Mouse (Mus musculus) hindbrain, embryonic 14.5 days (tissue): ENCODE measurements at regions not wholly inside any gene's neighbourhood (a gene's known extent, or its start where the extent isn't known, plus 50 kb on each side); places are given as distances from the start of the nearest gene placed in this dataset.

Source experiments
- ATAC-seq: fragments of 200-750 bp; cut with Nextera tagmentation; 2 replicates; pipeline ENCODE4 v1.8.0; 2017; ENCODE audit warnings: moderate number of reproducible peaks, mild to moderate bottlenecking, moderate TSS enrichment, moderate library complexity; ENCODE audit not compliant: low FRiP score
- DNase-seq: peaks from one replicate; pipeline ENCODE4 v3.0.0-alpha.2; 2015; ENCODE audit warnings: low spot score
- H3K27ac ChIP-seq: fragments of 300-500 bp; sonication (generic); 2 replicates; pipeline ENCODE4 v1.5.1; 2014; ENCODE audit warnings: mild to moderate bottlenecking, moderate library complexity
- H3K27me3 ChIP-seq: fragments of 300-500 bp; sonication (generic); 2 replicates; pipeline ENCODE4 v1.6.1; 2014; ENCODE audit warnings: mild to moderate bottlenecking, low read length, mixed read lengths; ENCODE audit not compliant: control insufficient read depth, insufficient read depth
- H3K36me3 ChIP-seq: fragments of 300-500 bp; sonication (generic); replicated peaks from 2 replicates; pipeline ENCODE4 v1.6.1; 2014; ENCODE audit not compliant: control insufficient read depth, insufficient read depth
- H3K4me1 ChIP-seq: fragments of 300-500 bp; sonication (generic); replicated peaks from 2 replicates; pipeline ENCODE4 v1.6.1; 2014; ENCODE audit warnings: antibody characterized with exemption, low read length, mixed read lengths; ENCODE audit not compliant: control insufficient read depth, insufficient read depth
- H3K4me2 ChIP-seq: fragments of 300-500 bp; sonication (generic); replicated peaks from 2 replicates; pipeline ENCODE4 v1.6.1; 2014; ENCODE audit warnings: mild to moderate bottlenecking, moderate library complexity
- H3K4me3 ChIP-seq: fragments of 300-500 bp; sonication (generic); replicated peaks from 2 replicates; pipeline ENCODE4 v1.5.1; 2014; ENCODE audit warnings: mild to moderate bottlenecking, low read length
- H3K9ac ChIP-seq: fragments of 300-500 bp; sonication (generic); 2 replicates; pipeline ENCODE4 v1.6.1; 2014
- H3K9me3 ChIP-seq: fragments of 300-500 bp; sonication (generic); 2 replicates; pipeline ENCODE4 v1.6.1; 2016; ENCODE audit warnings: low read length; ENCODE audit not compliant: control insufficient read depth
- WGBS: fragments of 180-500 bp; shearing (Covaris S2); extraction: QIAGEN DNeasy Blood & Tissue Kit; methylation state at CpG from one replicate; pipeline ENCODE4 v1.1.7; 2014; 5-methylcytosine and 5-hydroxymethylcytosine counted together

- H3K27me3 ChIP-seq, result no peaks in the 10 kb centered on the region
- WGBS, result 90% methylated on average over 7 of the region's 7 CpGs
- no peak overlapping the region for H3K9ac ChIP-seq
- no peaks in the 10 kb centered on the region; the same call in 1 of the 2 replicates for H3K4me1 ChIP-seq
- H3K4me2 ChIP-seq, result no peak overlapping the region
- H3K9me3 ChIP-seq, result no peaks in the 10 kb centered on the region
- DNase-seq (no peak), ATAC-seq (no peak)
- H3K36me3 ChIP-seq, result no peaks in the 10 kb centered on the region
- no peak overlapping the region for H3K27ac ChIP-seq
- no peak overlapping the region for H3K4me3 ChIP-seq
These were observed 497.0 kb downstream of the Ccdc171 start for GRCm38 (mm10) chr4:84022323-84022722.

GRCm38 (mm10) chr4:84026144-84026543 is 500.8 kb downstream of the Ccdc171 start:
- DNase-seq (no peak), ATAC-seq (no peak)
- Histone ChIP-seq H3K4me1 (no peaks in the 10 kb centered on the region), H3K36me3 (no peaks in the 10 kb centered on the region), H3K9ac (no peak overlapping the region), H3K9me3 (no peaks in the 10 kb centered on the region), H3K27me3 (no peaks in the 10 kb centered on the region), H3K27ac (no peak overlapping the region), H3K4me3 (no peak overlapping the region), H3K4me2 (no peak overlapping the region)
- WGBS, result 63% methylated on average over 8 of the region's 8 CpGs

- H3K27ac ChIP-seq, result no peak overlapping the region
- 10% methylated on average over 5 of the region's 5 CpGs for WGBS
- H3K4me1 ChIP-seq, result no peaks in the 10 kb centered on the region
- H3K9me3 ChIP-seq, result no peaks in the 10 kb centered on the region
- H3K4me2 ChIP-seq, result no peak overlapping the region
- H3K36me3 ChIP-seq, result no peaks in the 10 kb centered on the region
- no peak overlapping the region for H3K4me3 ChIP-seq
- no peak overlapping the region for H3K9ac ChIP-seq
- peak; percentile 27; the same call in 1 of the 2 replicates for ATAC-seq
- H3K27me3 ChIP-seq, result no peaks in the 10 kb centered on the region
- DNase-seq, result no peak
These were observed 502.8 kb downstream of the Ccdc171 start for GRCm38 (mm10) chr4:84028120-84028519.

- Histone ChIP-seq H3K27me3 (no peaks in the 10 kb centered on the region), H3K27ac (no peak overlapping the region), H3K4me1 (no peaks in the 10 kb centered on the region), H3K9ac (no peak overlapping the region), H3K4me3 (no peak overlapping the region), H3K36me3 (no peaks in the 10 kb centered on the region), H3K4me2 (no peak overlapping the region), H3K9me3 (no peaks in the 10 kb centered on the region)
- WGBS, result 88% methylated on average over 5 of the region's 5 CpGs
- DNase-seq (no peak), ATAC-seq (no peak)
These were observed 505.6 kb downstream of the Ccdc171 start for GRCm38 (mm10) chr4:84030916-84031315.

- ATAC-seq (peak; percentile 79), DNase-seq (peak; percentile 42)
- no peaks in the 10 kb centered on the region for H3K9me3 ChIP-seq
- H3K9ac ChIP-seq, result no peak overlapping the region
- no peak overlapping the region for H3K27ac ChIP-seq
- no peaks in the 10 kb centered on the region for H3K4me1 ChIP-seq
- H3K4me3 ChIP-seq, result no peak overlapping the region
- H3K4me2 ChIP-seq, result no peak overlapping the region
- no peaks in the 10 kb centered on the region for H3K36me3 ChIP-seq
- H3K27me3 ChIP-seq, result no peaks in the 10 kb centered on the region
- 23% methylated on average over 10 of the region's 10 CpGs for WGBS
These were observed 507.2 kb downstream of the Ccdc171 start for GRCm38 (mm10) chr4:84032505-84032904.

GRCm38 (mm10) chr4:84035347-84035746 is 510.0 kb downstream of the Ccdc171 start:
- no peaks in the 10 kb centered on the region for H3K36me3 ChIP-seq
- H3K27me3 ChIP-seq, result no peaks in the 10 kb centered on the region
- H3K4me1 ChIP-seq, result no peaks in the 10 kb centered on the region
- H3K9ac ChIP-seq, result no peak overlapping the region
- DNase-seq (no peak), ATAC-seq (no peak)
- 91% methylated on average over 1 of the region's 1 CpGs for WGBS
- no peaks in the 10 kb centered on the region for H3K9me3 ChIP-seq
- H3K4me2 ChIP-seq, result no peak overlapping the region
- no peak overlapping the region for H3K27ac ChIP-seq
- H3K4me3 ChIP-seq, result no peak overlapping the region

- Histone ChIP-seq H3K4me3 (no peak overlapping the region), H3K36me3 (no peaks in the 10 kb centered on the region), H3K27ac (no peak overlapping the region), H3K27me3 (no peaks in the 10 kb centered on the region), H3K9ac (no peak overlapping the region), H3K9me3 (no peaks in the 10 kb centered on the region), H3K4me2 (no peak overlapping the region), H3K4me1 (no peaks in the 10 kb centered on the region)
- WGBS, result 73% methylated on average over 3 of the region's 3 CpGs
- no peak for ATAC-seq
- no peak for DNase-seq
These were observed 512.2 kb downstream of the Ccdc171 start for GRCm38 (mm10) chr4:84037535-84037934.

GRCm38 (mm10) chr4:84050243-84050642 is 524.9 kb downstream of the Ccdc171 start:
- Histone ChIP-seq H3K27ac (no peak overlapping the region), H3K9me3 (no peaks in the 10 kb centered on the region), H3K27me3 (no peaks in the 10 kb centered on the region), H3K4me2 (no peak overlapping the region), H3K36me3 (no peaks in the 10 kb centered on the region), H3K9ac (no peak overlapping the region), H3K4me3 (no peak overlapping the region), H3K4me1 (no peaks in the 10 kb centered on the region)
- WGBS, result 82% methylated on average over 6 of the region's 6 CpGs
- DNase-seq (no peak), ATAC-seq (no peak)

- H3K9ac ChIP-seq, result no peak overlapping the region
- no peak for DNase-seq
- ATAC-seq, result no peak
- H3K9me3 ChIP-seq, result no peaks in the 10 kb centered on the region
- WGBS, result 90% methylated on average over 6 of the region's 6 CpGs
- no peak overlapping the region for H3K27ac ChIP-seq
- no peak overlapping the region for H3K4me2 ChIP-seq
- no peaks in the 10 kb centered on the region for H3K27me3 ChIP-seq
- no peaks in the 10 kb centered on the region for H3K4me1 ChIP-seq
- no peak overlapping the region for H3K4me3 ChIP-seq
- no peaks in the 10 kb centered on the region for H3K36me3 ChIP-seq
These were observed 531.6 kb downstream of the Ccdc171 start for GRCm38 (mm10) chr4:84056863-84057502.

GRCm38 (mm10) chr4:84060187-84060586 is 534.8 kb downstream of the Ccdc171 start:
- no peaks in the 10 kb centered on the region for H3K9me3 ChIP-seq
- ATAC-seq (no peak), DNase-seq (no peak)
- WGBS, result 80% methylated on average over 2 of the region's 2 CpGs
- H3K27ac ChIP-seq, result no peak overlapping the region
- no peaks in the 10 kb centered on the region for H3K4me1 ChIP-seq
- no peaks in the 10 kb centered on the region for H3K27me3 ChIP-seq
- H3K36me3 ChIP-seq, result no peaks in the 10 kb centered on the region
- no peak overlapping the region for H3K9ac ChIP-seq
- H3K4me3 ChIP-seq, result no peak overlapping the region
- H3K4me2 ChIP-seq, result no peak overlapping the region
